Mouse (Mus musculus): ENCODE results near the gene Dhx40. TPM values are rescaled to one million over a fixed set of nuclear protein-coding genes. Genes with fewer than 3 reads are reported as not detected.
A peak's percentile ranks its signal among the peaks of the same experiment; 100 is the strongest.

Dhx40 gene
- 0.25 and 0.38 TPM in 2 replicates for polyA plus RNA-seq (2012)

- peaks cover 7% of the 10 kb centered on the region for H3K9me3 ChIP-seq (ENCODE audit: control insufficient read depth, low read length)
- peaks cover 17% of the 10 kb centered on the region for H3K36me3 ChIP-seq (ENCODE audit: control insufficient read depth)
- H3K27me3 ChIP-seq (ENCODE audit: control insufficient read depth), result peaks cover 20% of the 10 kb centered on the region
- TF ChIP-seq GATA1 (IDR thresholded peaks at IDR 0.05; ENCODE audit: low read length), result no peak
- no peak for TF ChIP-seq TAL1 (IDR thresholded peaks at IDR 0.05; ENCODE audit: low read length)
- H3K4me3 ChIP-seq (replicated peaks), result peak within 1 kb of the TSS; percentile 85
- H3K4me1 ChIP-seq (ENCODE audit: control insufficient read depth), result peaks cover 18% of the 10 kb centered on the region
These were observed at the start of gene Dhx40 for GRCm38 (mm10) chr11:86807505-86807989. Gene Dhx40, minus strand, starts transcription at chr11:86807746.

DNA sequence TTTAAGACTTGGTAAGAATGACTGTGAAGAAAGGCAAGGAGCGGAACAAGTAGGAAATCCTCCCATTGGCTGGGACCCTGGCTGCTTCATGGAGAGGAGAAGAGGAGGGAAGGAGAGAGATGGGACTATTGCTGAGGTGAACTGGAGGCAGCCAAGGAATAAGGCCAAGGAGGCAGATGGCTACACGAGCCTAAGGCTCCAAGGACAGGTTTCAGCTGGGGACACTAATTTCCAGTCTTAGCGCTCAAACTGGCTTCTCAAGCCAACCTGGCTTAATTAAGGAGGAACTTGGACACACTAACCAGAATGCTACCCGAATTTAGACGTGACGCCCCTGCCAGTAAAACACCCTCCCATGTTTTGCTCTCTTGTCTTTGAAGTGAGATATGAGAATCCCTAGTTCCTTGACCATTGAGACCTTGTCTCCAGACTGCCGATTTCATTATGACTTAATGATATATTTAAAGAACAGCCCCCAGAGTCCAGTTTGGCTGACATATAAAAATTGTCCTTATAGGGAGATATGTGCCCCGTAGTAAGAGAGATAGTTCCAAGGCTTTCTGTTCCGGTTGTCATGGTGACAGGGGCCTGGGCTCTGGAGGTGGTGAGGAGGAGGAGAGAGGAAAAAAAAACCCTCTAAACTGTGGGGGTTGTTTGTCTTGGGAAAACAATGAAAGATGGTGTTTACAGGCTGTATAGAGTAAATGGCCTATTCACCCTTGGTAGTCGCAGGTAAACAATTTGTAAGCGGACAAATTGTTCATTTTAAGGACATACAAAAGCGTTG is 48.3 kb upstream of the Dhx40 start:
- TF ChIP-seq TAL1 (IDR thresholded peaks at IDR 0.05; ENCODE audit: low read length), result no peak
- no peak for TF ChIP-seq GATA1 (IDR thresholded peaks at IDR 0.05; ENCODE audit: low read length)
- H3K36me3 ChIP-seq (ENCODE audit: control insufficient read depth), result no peaks in the 10 kb centered on the region
- H3K27me3 ChIP-seq (ENCODE audit: control insufficient read depth), result no peaks in the 10 kb centered on the region
- no peaks in the 10 kb centered on the region for H3K9me3 ChIP-seq (ENCODE audit: control insufficient read depth, low read length)
- no peak overlapping the region for H3K4me3 ChIP-seq (replicated peaks)
- no peaks in the 10 kb centered on the region for H3K4me1 ChIP-seq (ENCODE audit: control insufficient read depth)

DNA sequence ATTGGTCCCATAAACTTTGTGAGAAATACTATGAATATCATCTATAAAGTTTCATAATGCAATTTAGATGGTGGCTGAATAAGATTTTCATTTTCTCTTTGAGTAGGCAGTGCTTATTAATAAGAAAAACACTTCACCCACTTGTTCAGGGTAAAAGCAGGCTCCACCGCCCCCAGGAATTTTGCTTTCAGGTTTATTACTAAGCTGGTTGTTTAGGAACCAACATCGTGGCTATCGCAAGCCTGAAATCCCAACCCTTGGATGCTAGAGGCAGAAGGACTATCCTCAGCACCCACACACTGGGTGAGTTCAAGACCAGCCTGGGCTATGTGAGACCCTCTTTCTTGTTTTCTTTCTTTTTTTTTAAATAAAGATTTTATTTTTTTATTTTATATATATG is 45.5 kb upstream of the Dhx40 start:
- no peak for TF ChIP-seq GATA1 (IDR thresholded peaks at IDR 0.05; ENCODE audit: low read length)
- TF ChIP-seq TAL1 (IDR thresholded peaks at IDR 0.05; ENCODE audit: low read length), result no peak
- Histone ChIP-seq H3K4me3 (replicated peaks) (no peak overlapping the region), H3K4me1 (ENCODE audit: control insufficient read depth) (no peaks in the 10 kb centered on the region), H3K9me3 (ENCODE audit: control insufficient read depth, low read length) (no peaks in the 10 kb centered on the region), H3K27me3 (ENCODE audit: control insufficient read depth) (no peaks in the 10 kb centered on the region), H3K36me3 (ENCODE audit: control insufficient read depth) (no peaks in the 10 kb centered on the region)

DNA sequence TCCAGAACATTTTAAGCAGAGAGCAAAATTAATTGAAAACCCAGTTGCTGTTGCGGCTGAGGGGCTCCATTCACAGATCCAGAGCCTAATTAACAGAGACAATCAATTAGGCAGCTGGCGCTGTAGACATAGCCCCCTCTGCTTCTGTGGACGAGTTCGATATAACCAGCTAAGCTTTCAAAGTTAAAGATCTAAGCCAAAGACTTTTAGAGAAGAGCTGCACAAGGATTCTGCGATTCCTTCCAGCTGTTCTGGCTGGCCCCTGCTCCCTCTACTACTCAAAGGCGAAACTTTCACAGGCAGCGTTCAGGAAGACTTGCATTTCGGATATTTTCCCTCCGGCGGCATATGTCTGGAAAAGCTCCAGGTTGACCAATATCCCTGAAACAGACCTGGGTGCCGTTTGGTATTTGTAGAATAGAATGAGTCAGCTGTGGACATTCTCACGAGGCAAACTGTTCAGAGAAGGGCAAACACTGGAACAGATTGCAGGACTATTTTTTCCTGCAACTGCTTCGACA is 45.0 kb upstream of the Dhx40 start:
- Histone ChIP-seq H3K27me3 (ENCODE audit: control insufficient read depth) (no peaks in the 10 kb centered on the region), H3K4me1 (ENCODE audit: control insufficient read depth) (no peaks in the 10 kb centered on the region), H3K4me3 (replicated peaks) (no peak overlapping the region), H3K9me3 (ENCODE audit: control insufficient read depth, low read length) (no peaks in the 10 kb centered on the region), H3K36me3 (ENCODE audit: control insufficient read depth) (no peaks in the 10 kb centered on the region)
- no peak for TF ChIP-seq TAL1 (IDR thresholded peaks at IDR 0.05; ENCODE audit: low read length)
- no peak for TF ChIP-seq GATA1 (IDR thresholded peaks at IDR 0.05; ENCODE audit: low read length)

GRCm38 (mm10) chr11:86851714-86852533 is 44.4 kb upstream of the Dhx40 start:
- Histone ChIP-seq H3K9me3 (ENCODE audit: control insufficient read depth, low read length) (no peaks in the 10 kb centered on the region), H3K4me3 (replicated peaks) (no peak overlapping the region), H3K4me1 (ENCODE audit: control insufficient read depth) (no peaks in the 10 kb centered on the region), H3K27me3 (ENCODE audit: control insufficient read depth) (no peaks in the 10 kb centered on the region), H3K36me3 (ENCODE audit: control insufficient read depth) (no peaks in the 10 kb centered on the region)
- TF ChIP-seq GATA1 (IDR thresholded peaks at IDR 0.05; ENCODE audit: low read length) (no peak), TAL1 (IDR thresholded peaks at IDR 0.05; ENCODE audit: low read length) (no peak)

DNA sequence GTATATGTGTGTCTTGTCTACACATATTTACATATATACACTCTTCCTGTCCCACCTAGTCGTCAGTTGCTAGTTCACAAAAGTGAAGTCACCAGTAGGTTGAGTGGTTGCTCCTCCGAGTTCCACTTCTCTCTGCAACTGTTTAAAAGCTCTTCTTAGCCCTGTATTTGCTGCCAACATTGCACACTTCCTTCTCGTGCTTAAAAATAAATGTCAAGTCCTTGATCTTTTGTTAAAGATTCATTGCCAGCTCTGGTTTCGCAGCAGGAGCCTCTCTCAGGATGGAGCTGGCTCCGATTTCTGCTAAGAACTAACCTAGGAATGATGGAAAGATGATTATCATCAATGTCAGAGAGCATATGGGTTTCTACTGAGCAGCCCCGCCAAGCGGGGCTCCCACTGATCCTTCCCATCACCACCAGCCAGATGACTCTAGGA is 43.7 kb upstream of the Dhx40 start:
- H3K36me3 ChIP-seq (ENCODE audit: control insufficient read depth), result no peaks in the 10 kb centered on the region
- H3K27me3 ChIP-seq (ENCODE audit: control insufficient read depth), result no peaks in the 10 kb centered on the region
- H3K4me1 ChIP-seq (ENCODE audit: control insufficient read depth), result no peaks in the 10 kb centered on the region
- no peaks in the 10 kb centered on the region for H3K9me3 ChIP-seq (ENCODE audit: control insufficient read depth, low read length)
- H3K4me3 ChIP-seq (replicated peaks), result no peak overlapping the region
- TF ChIP-seq TAL1 (IDR thresholded peaks at IDR 0.05; ENCODE audit: low read length), result no peak
- no peak for TF ChIP-seq GATA1 (IDR thresholded peaks at IDR 0.05; ENCODE audit: low read length)

DNA sequence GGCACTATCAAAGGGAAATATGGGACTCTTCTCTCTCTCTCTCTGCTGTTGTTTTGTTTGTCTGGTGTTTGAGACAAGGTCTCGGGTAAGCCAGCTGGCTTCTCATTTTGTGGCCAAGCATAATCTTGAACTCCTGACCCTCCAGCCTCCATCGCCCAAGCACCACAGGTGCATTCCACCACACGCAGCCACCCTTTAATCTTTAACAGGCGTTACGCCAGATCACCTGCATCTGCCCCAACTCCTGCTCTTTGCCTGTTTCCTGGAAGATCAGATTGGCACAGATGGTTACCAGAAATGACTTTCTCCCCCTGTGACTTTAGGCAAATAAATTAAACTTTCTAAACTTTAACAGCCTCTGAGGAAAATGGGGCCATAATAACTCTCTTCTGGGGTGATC is 36.3 kb upstream of the Dhx40 start:
- no peaks in the 10 kb centered on the region for H3K36me3 ChIP-seq (ENCODE audit: control insufficient read depth)
- H3K9me3 ChIP-seq (ENCODE audit: control insufficient read depth, low read length), result no peaks in the 10 kb centered on the region
- H3K4me3 ChIP-seq (replicated peaks), result no peak overlapping the region
- H3K4me1 ChIP-seq (ENCODE audit: control insufficient read depth), result no peaks in the 10 kb centered on the region
- peaks cover 6% of the 10 kb centered on the region for H3K27me3 ChIP-seq (ENCODE audit: control insufficient read depth)
- no peak for TF ChIP-seq TAL1 (IDR thresholded peaks at IDR 0.05; ENCODE audit: low read length)
- no peak for TF ChIP-seq GATA1 (IDR thresholded peaks at IDR 0.05; ENCODE audit: low read length)

GRCm38 (mm10) chr11:86841261-86841660 is 33.7 kb upstream of the Dhx40 start:
- Histone ChIP-seq H3K4me1 (ENCODE audit: control insufficient read depth) (peaks cover 1% of the 10 kb centered on the region; the same call in 1 of the 2 replicates), H3K27me3 (ENCODE audit: control insufficient read depth) (peaks cover 6% of the 10 kb centered on the region), H3K4me3 (replicated peaks) (no peak overlapping the region), H3K9me3 (ENCODE audit: control insufficient read depth, low read length) (no peaks in the 10 kb centered on the region), H3K36me3 (ENCODE audit: control insufficient read depth) (no peaks in the 10 kb centered on the region)
- TF ChIP-seq TAL1 (IDR thresholded peaks at IDR 0.05; ENCODE audit: low read length), result no peak
- no peak for TF ChIP-seq GATA1 (IDR thresholded peaks at IDR 0.05; ENCODE audit: low read length)
